Mouse (Mus musculus): ENCODE measurements around the gene Cpne4. TPM values are rescaled to one million over a fixed set of nuclear protein-coding genes. Genes with fewer than 3 reads are reported as not detected.

Cpne4 gene
- total and polyA plus RNA-seq, 3 experiments = not detected

DNA sequence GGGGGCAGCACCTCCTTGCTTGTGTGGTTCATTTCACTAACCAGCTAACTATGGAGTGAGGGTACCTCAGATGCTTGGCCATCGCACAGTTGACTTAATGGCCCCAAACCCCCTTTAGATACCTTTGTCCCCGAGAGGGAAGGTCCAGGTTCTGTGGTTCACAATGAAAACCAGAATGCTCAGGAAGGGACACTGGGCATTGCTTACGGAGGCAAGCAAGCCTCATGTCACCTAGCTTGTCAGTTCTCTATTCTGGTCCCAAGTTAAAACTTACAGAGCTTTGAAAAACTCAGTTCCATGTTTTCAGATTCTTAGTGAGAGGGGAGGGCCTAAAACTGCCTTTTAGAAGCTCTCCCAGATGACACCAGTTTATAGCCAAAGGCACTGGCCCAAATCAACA lies 533.2 kb downstream of the Cpne4 start:
- H3K36me3 ChIP-seq (replicated peaks in 1 of 2; ENCODE audit: control insufficient read depth in 1 of 2, insufficient read depth in 1 of 2, low read length in 1 of 2) = peaks cover 24 to 40% of the 10 kb centered on the region in 2 experiments
- H3K4me2 ChIP-seq (ENCODE audit: insufficient read depth, low read depth, poor library complexity, severe bottlenecking) = no peak overlapping the region
- no peaks in the 10 kb centered on the region for H3K79me2 ChIP-seq (replicated peaks; ENCODE audit: control insufficient read depth, extremely low read depth, insufficient read depth, poor library complexity, severe bottlenecking)
- TF ChIP-seq ELF1 (IDR thresholded peaks at IDR 0.05; ENCODE audit: low read depth, low read length) (no peak), POLR2A (IDR thresholded peaks at IDR 0.05; ENCODE audit: low read depth, low read length) (no peak), CTCF (conservative IDR thresholded peaks at IDR 0.05 in 1 of 2, IDR thresholded peaks at IDR 0.05 in 1 of 2; ENCODE audit: low read depth in 2 of 2, low read length in 2 of 2) (no peak), JUND (conservative IDR thresholded peaks at IDR 0.05; ENCODE audit: low read depth, low read length) (no peak), NRF1 (IDR thresholded peaks at IDR 0.05; ENCODE audit: low read depth, low read length) (no peak), PAX5 (IDR thresholded peaks at IDR 0.05; ENCODE audit: low read length) (no peak), RAD21 (IDR thresholded peaks at IDR 0.05; ENCODE audit: low read depth, low read length) (no peak), UBTF (IDR thresholded peaks at IDR 0.05; ENCODE audit: low read depth, low read length) (no peak), HCFC1 (IDR thresholded peaks at IDR 0.05; ENCODE audit: low read depth, low read length) (no peak), RCOR1 (conservative IDR thresholded peaks at IDR 0.05; ENCODE audit: low read depth, low read length) (no peak), CHD2 (IDR thresholded peaks at IDR 0.05; ENCODE audit: low read length) (no peak), MEF2A (IDR thresholded peaks at IDR 0.05; ENCODE audit: borderline replicate concordance, low read depth, low read length) (no peak), NELFE (IDR thresholded peaks at IDR 0.05; ENCODE audit: low read depth, low read length) (no peak), EP300 (IDR thresholded peaks at IDR 0.05; ENCODE audit: low read length) (no peak)
- H3K4me1 ChIP-seq (ENCODE audit: control insufficient read depth in 1 of 2, insufficient read depth in 2 of 2) = no peaks in the 10 kb centered on the region
- DNase-seq (ENCODE audit: extremely low read depth) = no peak
- no peak overlapping the region for H3K9ac ChIP-seq (ENCODE audit: insufficient read depth, low read depth)
- H3K27ac ChIP-seq (ENCODE audit: insufficient read depth, low read depth) = no peak overlapping the region
- no peaks in the 10 kb centered on the region for H3K27me3 ChIP-seq (replicated peaks)
- dilution Hi-C loops (cut with MboI; ENCODE audit: extremely low pct_ligation_motif_present, extremely low pct_unique_long_range_greater_than_20kb, low sequenced_read_pairs) = no loop called here
- H3K9me3 ChIP-seq (replicated peaks; ENCODE audit: low read length) = no peaks in the 10 kb centered on the region
- no peak overlapping the region for H3K4me3 ChIP-seq (replicated peaks in 1 of 3; ENCODE audit: low read depth in 2 of 3, low read length in 2 of 3, poor library complexity in 1 of 3)
- in situ Hi-C loops (cut with MboI; ENCODE audit: low pct_ligation_motif_present, low pct_unique_long_range_greater_than_20kb, low sequenced_read_pairs) = no loop called here

Other genes with a start within 250 kb of the Cpne4 start
- gene Acpp, start 209.5 kb upstream of the Cpne4 start, total RNA-seq (2012; rRNA removed) = 0.17 and 0.30 TPM in 2 replicates
- 0.19 and 0.27 TPM in 2 replicates for gene Acpp, start 209.5 kb upstream of the Cpne4 start, total RNA-seq (2014; rRNA removed)
- 0.56 and 0.97 TPM in 2 replicates for gene Acpp, start 209.5 kb upstream of the Cpne4 start, polyA plus RNA-seq (2012; ENCODE audit: insufficient read length, low read depth)